Mouse (Mus musculus): ENCODE data around the gene Hba-a1. TPM values are rescaled to one million over a fixed set of nuclear protein-coding genes. Genes with fewer than 3 reads are reported as not detected.

The Hba-a1 gene
- polyA plus RNA-seq, 1 experiment from 2014 or later = 2,861 TPM

DNA sequence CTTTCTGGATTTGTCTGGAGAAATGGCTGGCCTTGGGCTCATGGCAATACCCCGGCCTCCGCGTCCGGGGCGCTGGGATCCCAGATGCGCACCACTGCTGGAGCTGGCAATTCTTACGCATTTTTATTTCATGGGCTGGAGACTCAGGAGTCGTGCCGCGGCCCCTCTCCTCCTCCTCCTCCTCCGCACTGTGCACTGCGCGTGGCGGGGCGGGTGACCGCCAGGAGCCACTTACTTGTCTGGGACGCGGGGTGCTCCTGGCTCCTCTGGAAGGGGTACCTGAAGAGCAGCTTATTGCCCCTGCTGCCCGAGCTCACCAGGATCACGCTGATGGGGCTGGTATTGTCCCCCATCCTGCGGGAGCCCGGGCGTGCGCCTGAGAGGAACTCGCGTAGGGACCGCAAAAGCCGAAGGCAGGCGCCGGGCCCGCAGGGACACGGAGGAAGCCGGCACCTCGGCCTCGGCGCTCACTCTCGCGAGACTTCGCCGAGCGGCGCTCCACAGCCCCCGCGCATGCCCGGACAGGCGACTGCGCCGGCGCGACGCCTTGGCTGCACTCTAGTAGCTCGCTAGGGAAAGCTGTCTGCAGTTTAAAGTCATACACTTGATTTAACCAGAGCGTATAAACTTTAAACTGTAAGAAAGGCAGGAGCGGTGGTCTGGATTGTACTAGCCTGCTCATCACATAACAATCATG lies 16.0 kb upstream of the Hba-a1 start, which contains the start of gene Nprl3:
Gene Nprl3 (minus strand): TSS at position 520 of the 697 bp plus-strand sequence.
- Histone ChIP-seq H3K4me2 (replicated peaks; ENCODE audit: low read depth, low read length) (peak within 1 kb of the TSS; percentile 49), H3K27me3 (ENCODE audit: control insufficient read depth, insufficient read depth, low read length) (no peaks in the 10 kb centered on the region), H3K4me3 (ENCODE audit: low read depth, low read length) (peak within 1 kb of the TSS; percentile 75), H3K27ac (ENCODE audit: low read depth, low read length) (peak within 1 kb of the TSS; percentile 96), H3K9me3 (ENCODE audit: control insufficient read depth, low read length) (no peaks in the 10 kb centered on the region), H3K4me1 (replicated peaks; ENCODE audit: control insufficient read depth, insufficient read depth, low read length) (0 out of 2 replicates have a peak, but pooled peaks cover 2% of the 10 kb centered on the region), H3K9ac (ENCODE audit: low read depth, low read length) (peak within 1 kb of the TSS; percentile 98), H3K36me3 (ENCODE audit: control insufficient read depth, insufficient read depth, low read length) (no peaks in the 10 kb centered on the region)
- DNase-seq (ENCODE audit: low spot score) (peak; percentile 95), ATAC-seq (ENCODE audit: low FRiP score) (peak; percentile 97)
- under 1% methylated on average over 54 of the region's 54 CpGs for whole genome bisulfite sequencing

DNA sequence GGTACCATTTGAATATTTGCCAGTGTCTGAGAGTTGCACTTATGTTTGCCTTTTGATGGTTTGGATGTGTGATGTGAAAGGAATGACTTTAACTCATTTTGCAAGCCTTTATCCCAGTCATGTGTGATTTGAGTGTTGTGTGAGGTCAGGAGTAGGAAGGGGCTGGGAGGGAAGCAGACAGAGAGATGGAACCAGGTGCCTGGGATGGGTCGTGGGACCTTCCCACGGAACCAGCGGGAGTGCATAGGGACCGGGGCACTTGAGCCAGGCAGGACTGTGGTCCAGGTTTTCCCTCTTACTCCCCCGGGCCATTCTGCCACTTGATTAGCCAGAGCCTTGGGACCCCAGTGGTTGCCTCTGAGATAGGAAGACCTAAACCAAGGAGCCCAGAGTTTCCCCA lies 15.3 kb upstream of the Hba-a1 start:
- H3K36me3 ChIP-seq (ENCODE audit: control insufficient read depth, insufficient read depth, low read length) = no peaks in the 10 kb centered on the region
- 0 out of 2 replicates have a peak, but pooled peaks cover 2% of the 10 kb centered on the region for H3K4me1 ChIP-seq (replicated peaks; ENCODE audit: control insufficient read depth, insufficient read depth, low read length)
- H3K4me2 ChIP-seq (replicated peaks; ENCODE audit: low read depth, low read length) = peak overlapping the region; percentile 49
- no peaks in the 10 kb centered on the region for H3K9me3 ChIP-seq (ENCODE audit: control insufficient read depth, low read length)
- no peaks in the 10 kb centered on the region for H3K27me3 ChIP-seq (ENCODE audit: control insufficient read depth, insufficient read depth, low read length)
- DNase-seq (ENCODE audit: low spot score) (peak; percentile 33), ATAC-seq (ENCODE audit: low FRiP score) (peak; percentile 42)
- peak overlapping the region; percentile 75 for H3K4me3 ChIP-seq (ENCODE audit: low read depth, low read length)
- no peak overlapping the region for H3K27ac ChIP-seq (ENCODE audit: low read depth, low read length)
- WGBS = 20% methylated on average over 5 of the region's 5 CpGs
- peak overlapping the region; percentile 98 for H3K9ac ChIP-seq (ENCODE audit: low read depth, low read length)

DNA sequence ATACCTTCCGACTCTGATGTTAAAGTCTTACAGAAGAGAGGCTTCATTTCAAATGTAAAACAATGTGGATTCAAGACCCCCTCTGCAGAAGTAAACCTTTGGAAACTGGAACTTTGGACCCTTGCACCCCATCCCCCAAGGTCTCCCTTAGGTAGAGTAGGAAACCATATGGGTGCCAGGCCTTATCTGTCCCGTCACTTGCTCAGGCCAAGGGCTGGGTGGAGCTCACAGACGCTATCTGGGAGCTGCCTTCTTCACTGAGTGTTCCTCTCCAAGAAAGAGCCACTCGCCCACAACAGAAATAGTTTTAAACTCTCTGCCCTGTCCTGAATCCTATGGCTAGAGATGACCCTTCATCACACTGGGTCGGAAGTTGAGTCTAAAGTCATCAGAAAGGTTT lies 14.4 kb upstream of the Hba-a1 start:
- no peak overlapping the region for H3K27ac ChIP-seq (ENCODE audit: low read depth, low read length)
- H3K9me3 ChIP-seq (ENCODE audit: control insufficient read depth, low read length) = no peaks in the 10 kb centered on the region
- no peak overlapping the region for H3K4me2 ChIP-seq (replicated peaks; ENCODE audit: low read depth, low read length)
- WGBS = 87% methylated on average over 5 of the region's 5 CpGs
- no peaks in the 10 kb centered on the region for H3K27me3 ChIP-seq (ENCODE audit: control insufficient read depth, insufficient read depth, low read length)
- DNase-seq (ENCODE audit: low spot score) (no peak), ATAC-seq (ENCODE audit: low FRiP score) (no peak)
- H3K9ac ChIP-seq (ENCODE audit: low read depth, low read length) = no peak overlapping the region
- 0 out of 2 replicates have a peak, but pooled peaks cover 2% of the 10 kb centered on the region for H3K4me1 ChIP-seq (replicated peaks; ENCODE audit: control insufficient read depth, insufficient read depth, low read length)
- H3K4me3 ChIP-seq (ENCODE audit: low read depth, low read length) = no peak overlapping the region
- H3K36me3 ChIP-seq (ENCODE audit: control insufficient read depth, insufficient read depth, low read length) = no peaks in the 10 kb centered on the region

DNA sequence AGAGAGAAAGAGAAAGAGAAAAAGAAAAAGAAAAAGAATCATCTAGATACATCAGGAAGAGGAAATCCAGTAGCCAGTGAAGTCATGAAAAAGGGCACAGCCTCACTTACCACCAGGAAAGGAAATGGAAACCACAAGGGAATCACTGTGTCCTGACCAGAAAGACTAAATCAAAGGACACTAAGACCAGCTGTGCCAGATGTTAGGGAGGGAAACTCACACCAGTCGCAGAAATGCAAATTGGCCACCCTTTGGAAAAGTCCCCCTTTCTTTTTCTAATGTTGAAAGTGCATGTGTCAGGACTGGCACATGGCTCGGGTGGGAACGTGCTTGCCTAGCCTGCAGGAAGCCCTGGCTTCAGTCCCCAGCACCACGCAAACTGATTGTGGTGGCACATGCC lies 12.1 kb upstream of the Hba-a1 start:
- DNase-seq (ENCODE audit: low spot score) (no peak), ATAC-seq (ENCODE audit: low FRiP score) (no peak)
- Histone ChIP-seq H3K4me3 (ENCODE audit: low read depth, low read length) (no peak overlapping the region), H3K36me3 (ENCODE audit: control insufficient read depth, insufficient read depth, low read length) (no peaks in the 10 kb centered on the region), H3K9me3 (ENCODE audit: control insufficient read depth, low read length) (no peaks in the 10 kb centered on the region), H3K4me1 (replicated peaks; ENCODE audit: control insufficient read depth, insufficient read depth, low read length) (0 out of 2 replicates have a peak, but pooled peaks cover 2% of the 10 kb centered on the region), H3K27me3 (ENCODE audit: control insufficient read depth, insufficient read depth, low read length) (no peaks in the 10 kb centered on the region), H3K27ac (ENCODE audit: low read depth, low read length) (no peak overlapping the region), H3K4me2 (replicated peaks; ENCODE audit: low read depth, low read length) (no peak overlapping the region), H3K9ac (ENCODE audit: low read depth, low read length) (no peak overlapping the region)
- 43% methylated on average over 4 of the region's 4 CpGs for WGBS

DNA sequence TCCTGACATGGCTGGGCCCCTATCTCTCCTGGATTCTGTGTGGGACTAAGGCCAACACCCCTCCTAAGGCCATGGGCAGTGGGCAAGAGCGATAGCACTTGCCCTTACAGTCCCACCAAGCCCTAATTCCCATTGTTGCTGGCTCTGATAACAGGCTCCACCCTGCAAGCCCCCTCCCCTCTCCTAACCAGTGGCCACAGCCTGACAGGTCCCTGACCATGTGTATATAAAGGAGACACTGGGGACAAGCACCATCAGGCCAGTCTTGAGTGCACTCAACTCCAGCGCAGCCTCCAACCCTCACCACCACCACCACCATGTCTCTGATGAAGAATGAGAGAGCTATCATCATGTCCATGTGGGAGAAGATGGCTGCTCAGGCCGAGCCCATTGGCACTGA lies 7.0 kb upstream of the Hba-a1 start, which contains the start of gene Hba-x:
Gene Hba-x (plus strand): TSS at position 54 of the 400 bp plus-strand sequence.
- Histone ChIP-seq H3K27me3 (ENCODE audit: control insufficient read depth, insufficient read depth, low read length) (no peaks in the 10 kb centered on the region), H3K4me1 (replicated peaks; ENCODE audit: control insufficient read depth, insufficient read depth, low read length) (no peaks in the 10 kb centered on the region), H3K36me3 (ENCODE audit: control insufficient read depth, insufficient read depth, low read length) (no peaks in the 10 kb centered on the region), H3K9ac (ENCODE audit: low read depth, low read length) (no peak within 1 kb of the TSS), H3K4me2 (replicated peaks; ENCODE audit: low read depth, low read length) (no peak within 1 kb of the TSS), H3K4me3 (ENCODE audit: low read depth, low read length) (no peak within 1 kb of the TSS), H3K9me3 (ENCODE audit: control insufficient read depth, low read length) (no peaks in the 10 kb centered on the region), H3K27ac (ENCODE audit: low read depth, low read length) (0 out of 2 replicates have a peak within 1 kb of the TSS, but pooled peaks have one; percentile 6)
- ATAC-seq (ENCODE audit: low FRiP score) (no peak; the same call in 1 of the 2 replicates), DNase-seq (ENCODE audit: low spot score) (no peak)
- WGBS = 69% methylated on average over 3 of the region's 3 CpGs

DNA sequence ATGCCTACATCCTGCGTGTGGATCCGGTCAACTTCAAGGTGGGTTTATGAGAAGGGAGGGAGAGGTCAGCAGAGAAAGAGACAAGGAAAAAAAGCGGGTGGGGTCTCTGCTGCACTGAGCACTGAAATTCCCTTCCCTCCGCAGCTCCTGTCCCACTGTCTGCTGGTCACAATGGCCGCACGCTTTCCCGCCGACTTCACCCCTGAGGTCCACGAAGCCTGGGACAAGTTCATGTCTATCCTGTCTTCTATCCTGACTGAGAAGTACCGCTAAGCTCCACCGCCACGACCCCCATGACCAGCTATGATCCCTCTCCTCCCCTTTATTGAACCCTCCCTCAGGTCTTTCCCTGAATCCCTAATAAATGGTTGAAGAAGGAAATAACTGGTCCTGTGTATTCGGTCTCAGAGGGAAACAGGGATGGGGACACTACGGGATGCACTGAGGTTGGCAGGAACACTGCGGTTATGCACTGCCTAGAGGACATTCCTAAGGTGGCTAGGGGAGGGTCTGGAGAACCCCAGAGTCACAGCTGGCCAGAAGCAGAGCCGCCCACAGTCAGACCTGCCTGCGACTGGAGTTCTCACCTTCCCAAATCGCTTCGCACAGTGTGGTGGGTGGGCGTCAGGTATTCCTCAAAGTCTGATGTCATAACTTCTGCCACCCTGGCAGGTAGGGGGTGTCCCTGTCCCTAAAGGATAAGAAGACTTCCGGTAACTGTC lies 5.4 kb upstream of the Hba-a1 start:
- no peak overlapping the region for H3K4me3 ChIP-seq (ENCODE audit: low read depth, low read length)
- H3K4me1 ChIP-seq (replicated peaks; ENCODE audit: control insufficient read depth, insufficient read depth, low read length) = no peaks in the 10 kb centered on the region
- WGBS = 68% methylated on average over 21 of the region's 21 CpGs
- H3K4me2 ChIP-seq (replicated peaks; ENCODE audit: low read depth, low read length) = no peak overlapping the region
- H3K27me3 ChIP-seq (ENCODE audit: control insufficient read depth, insufficient read depth, low read length) = no peaks in the 10 kb centered on the region
- DNase-seq (ENCODE audit: low spot score) (no peak), ATAC-seq (ENCODE audit: low FRiP score) (0 out of 2 replicates have a peak, but pooled peaks have one; percentile 10)
- H3K9me3 ChIP-seq (ENCODE audit: control insufficient read depth, low read length) = no peaks in the 10 kb centered on the region
- H3K36me3 ChIP-seq (ENCODE audit: control insufficient read depth, insufficient read depth, low read length) = no peaks in the 10 kb centered on the region
- no peak overlapping the region for H3K9ac ChIP-seq (ENCODE audit: low read depth, low read length)
- no peak overlapping the region for H3K27ac ChIP-seq (ENCODE audit: low read depth, low read length)

DNA sequence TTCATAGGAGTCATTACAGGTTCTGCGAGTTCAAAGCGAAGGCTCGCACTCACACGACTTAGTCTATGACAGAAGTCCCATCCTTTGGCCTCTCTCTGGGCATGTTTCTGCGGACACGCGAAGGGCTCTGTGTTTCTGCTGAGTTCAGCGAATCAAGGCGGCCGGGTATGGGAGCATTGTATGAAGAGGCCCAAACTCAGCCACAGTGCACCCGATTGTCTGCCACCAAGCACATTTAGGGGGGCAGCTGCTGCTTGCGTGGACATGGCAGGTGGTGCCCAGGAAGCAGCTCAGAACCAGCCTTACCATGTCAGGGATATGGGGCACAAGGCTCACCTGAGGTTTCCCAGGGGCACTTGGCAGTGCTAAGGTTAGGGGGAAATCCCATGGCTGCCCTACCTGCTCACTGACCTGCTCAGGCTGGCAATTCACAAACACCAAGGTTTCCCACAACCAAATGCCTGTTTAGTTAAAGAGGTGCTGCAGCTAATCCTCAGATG lies 4.8 kb upstream of the Hba-a1 start:
- DNase-seq (ENCODE audit: low spot score) = no peak
- Histone ChIP-seq H3K4me3 (ENCODE audit: low read depth, low read length) (no peak overlapping the region), H3K9ac (ENCODE audit: low read depth, low read length) (no peak overlapping the region), H3K4me1 (replicated peaks; ENCODE audit: control insufficient read depth, insufficient read depth, low read length) (no peaks in the 10 kb centered on the region), H3K4me2 (replicated peaks; ENCODE audit: low read depth, low read length) (no peak overlapping the region), H3K36me3 (ENCODE audit: control insufficient read depth, insufficient read depth, low read length) (no peaks in the 10 kb centered on the region), H3K27ac (ENCODE audit: low read depth, low read length) (no peak overlapping the region), H3K27me3 (ENCODE audit: control insufficient read depth, insufficient read depth, low read length) (no peaks in the 10 kb centered on the region), H3K9me3 (ENCODE audit: control insufficient read depth, low read length) (no peaks in the 10 kb centered on the region)
- peak; percentile 38; the same call in 1 of the 2 replicates for ATAC-seq (ENCODE audit: low FRiP score)
- 79% methylated on average over 12 of the region's 12 CpGs for WGBS

DNA sequence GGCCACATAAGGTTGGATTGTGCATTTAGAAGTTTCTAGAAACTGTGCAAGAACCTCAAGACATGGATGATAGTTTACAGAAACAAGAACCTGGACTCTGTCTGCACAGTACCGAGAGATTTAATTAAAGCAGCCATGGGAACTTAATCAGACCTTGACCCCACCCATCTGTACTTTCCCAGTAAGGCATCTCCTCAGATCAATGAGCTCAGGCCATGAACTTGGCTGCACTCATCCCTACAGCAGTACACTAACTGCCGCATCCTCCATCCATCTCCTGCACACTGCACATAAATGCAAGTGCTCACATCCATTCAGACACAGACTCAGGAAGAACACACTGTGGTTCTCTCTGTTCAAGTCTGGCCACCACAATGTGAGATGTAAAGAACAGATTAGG lies 2.7 kb upstream of the Hba-a1 start:
- Histone ChIP-seq H3K36me3 (ENCODE audit: control insufficient read depth, insufficient read depth, low read length) (no peaks in the 10 kb centered on the region), H3K9ac (ENCODE audit: low read depth, low read length) (no peak overlapping the region), H3K27me3 (ENCODE audit: control insufficient read depth, insufficient read depth, low read length) (no peaks in the 10 kb centered on the region), H3K27ac (ENCODE audit: low read depth, low read length) (no peak overlapping the region), H3K9me3 (ENCODE audit: control insufficient read depth, low read length) (no peaks in the 10 kb centered on the region), H3K4me3 (ENCODE audit: low read depth, low read length) (no peak overlapping the region), H3K4me2 (replicated peaks; ENCODE audit: low read depth, low read length) (no peak overlapping the region), H3K4me1 (replicated peaks; ENCODE audit: control insufficient read depth, insufficient read depth, low read length) (no peaks in the 10 kb centered on the region)
- DNase-seq (ENCODE audit: low spot score) (no peak), ATAC-seq (ENCODE audit: low FRiP score) (no peak)
- WGBS = 75% methylated on average over 2 of the region's 2 CpGs

Measured in hindbrain, embryonic 11.5 days (tissue).